Comparison of ENCODE assay signal across 8 mouse cellular contexts in genomic region chr7:141041661-141042060, GRCm38 (mm10). TPM values are rescaled to one million over a fixed set of nuclear protein-coding genes. Genes with fewer than 3 reads are reported as not detected.
A peak's percentile ranks its signal among the peaks of the same experiment; 100 is the strongest.
DNase-seq lines count a peak whose midpoint lies in the region; ATAC-seq and TF ChIP-seq lines count a peak whose summit lies in the region.

No protein-coding gene starts in this region.

- H3K9me3 ChIP-seq in hindbrain, embryonic 11.5 days (ENCODE audit: control insufficient read depth, low read length) = no peaks in the 10 kb centered on the region
- no peaks in the 10 kb centered on the region for H3K9me3 ChIP-seq in limb, embryonic 11.5 days (ENCODE audit: control insufficient read depth, low read length)
- no peaks in the 10 kb centered on the region for H3K9me3 ChIP-seq in midbrain, embryonic 12.5 days

- H3K27ac ChIP-seq in bone marrow, adult 2 months (ENCODE audit: control insufficient read depth, insufficient read depth, low read depth, low read length, poor library complexity) = peak overlapping the region; percentile 7
- H3K27ac ChIP-seq in hindbrain, embryonic 11.5 days (ENCODE audit: low read depth, low read length) = no peak overlapping the region
- H3K27ac ChIP-seq in limb, embryonic 11.5 days (replicated peaks; ENCODE audit: low read depth, low read length) = peak overlapping the region; percentile 52; the same call in 1 of the 2 replicates
- 0 out of 2 replicates have a peak overlapping the region, but pooled peaks have one; percentile 39 for H3K27ac ChIP-seq in midbrain, embryonic 12.5 days (replicated peaks)

- peak; percentile 84 for ATAC-seq in Patski
- no peak for ATAC-seq in hindbrain, embryonic 11.5 days (ENCODE audit: low FRiP score)
- no peak for ATAC-seq in limb, embryonic 11.5 days (ENCODE audit: insufficient number of reproducible peaks, low FRiP score, low TSS enrichment, low read depth)
- ATAC-seq in midbrain, embryonic 12.5 days (ENCODE audit: low FRiP score, low read depth) = peak; percentile 65; the same call in 1 of the 2 replicates
- no peak for ATAC-seq in megakaryocyte, adult 5-6 weeks (ENCODE audit: poor library complexity, severe bottlenecking)

- no peaks in the 10 kb centered on the region for H3K36me3 ChIP-seq in hindbrain, embryonic 11.5 days (ENCODE audit: control insufficient read depth, insufficient read depth, low read length)
- H3K36me3 ChIP-seq in limb, embryonic 11.5 days (ENCODE audit: control insufficient read depth, insufficient read depth, low read length) = no peaks in the 10 kb centered on the region
- no peaks in the 10 kb centered on the region for H3K36me3 ChIP-seq in midbrain, embryonic 12.5 days

- no peak overlapping the region for H3K4me2 ChIP-seq in hindbrain, embryonic 11.5 days (replicated peaks; ENCODE audit: low read depth, low read length)
- H3K4me2 ChIP-seq in limb, embryonic 11.5 days (ENCODE audit: low read depth, severe bottlenecking) = peak overlapping the region; percentile 17; the same call in 1 of the 2 replicates
- no peak overlapping the region for H3K4me2 ChIP-seq in midbrain, embryonic 12.5 days (replicated peaks)

- 22% methylated on average over 5 of the region's 5 CpGs for WGBS in bone marrow, adult 2 months
- 45% methylated on average over 5 of the region's 5 CpGs for WGBS in hindbrain, embryonic 11.5 days
- 30% methylated on average over 5 of the region's 5 CpGs for WGBS in limb, embryonic 11.5 days
- WGBS in midbrain, embryonic 12.5 days = 37% methylated on average over 5 of the region's 5 CpGs

- CTCF ChIA-PET in Patski (lab: Charles Lee) = interaction anchor here (0.8 to 1.2 kb wide), 2 partner anchors 33 to 100 kb away, joined by 4 read pairs; partner anchors contain the start of gene Pgghg

- no peak overlapping the region for H3K9ac ChIP-seq in hindbrain, embryonic 11.5 days (ENCODE audit: low read depth, low read length)
- no peak overlapping the region for H3K9ac ChIP-seq in limb, embryonic 11.5 days (ENCODE audit: low read length)
- no peak overlapping the region for H3K9ac ChIP-seq in midbrain, embryonic 12.5 days (replicated peaks)

- no peak overlapping the region for H3K4me3 ChIP-seq in bone marrow, adult 2 months (replicated peaks; ENCODE audit: control insufficient read depth, low read depth, low read length)
- H3K4me3 ChIP-seq in hindbrain, embryonic 11.5 days (ENCODE audit: low read depth, low read length) = no peak overlapping the region
- H3K4me3 ChIP-seq in limb, embryonic 11.5 days (ENCODE audit: low read depth, low read length) = no peak overlapping the region
- H3K4me3 ChIP-seq in midbrain, embryonic 12.5 days = no peak overlapping the region

- in situ Hi-C loops in Patski (cut with MboI; ENCODE audit: low pct_unique_long_range_greater_than_20kb) = no loop called here

- TF ChIP-seq CTCF in Patski (IDR thresholded peaks at IDR 0.05) = no peak
- TF ChIP-seq CTCF in bone marrow, adult 2 months (IDR thresholded peaks at IDR 0.05; ENCODE audit: control insufficient read depth, insufficient read depth, low read length) = no peak

- H3K27me3 ChIP-seq in Patski = no peaks in the 10 kb centered on the region
- H3K27me3 ChIP-seq in hindbrain, embryonic 11.5 days (ENCODE audit: control insufficient read depth, insufficient read depth, low read length) = no peaks in the 10 kb centered on the region
- H3K27me3 ChIP-seq in limb, embryonic 11.5 days (ENCODE audit: control insufficient read depth, insufficient read depth, low read length) = no peaks in the 10 kb centered on the region
- H3K27me3 ChIP-seq in midbrain, embryonic 12.5 days = no peaks in the 10 kb centered on the region

- no peak for TF ChIP-seq POLR2A in bone marrow, adult 2 months (IDR thresholded peaks at IDR 0.05; ENCODE audit: borderline replicate concordance, control insufficient read depth, low read depth, low read length)

- DNase-seq in Patski (ENCODE audit: low read depth, low spot score) = peak; percentile 66
- DNase-seq in gastrocnemius, adult 18-20 months (ENCODE audit: low spot score) = peak; percentile 70
- peak; percentile 28 for DNase-seq in hindbrain, embryonic 11.5 days (ENCODE audit: low spot score)
- peak; percentile 32 for DNase-seq in limb, embryonic 11.5 days (ENCODE audit: low spot score)
- peak; percentile 69 to 78 for DNase-seq in urinary bladder, postnatal 4 days (ENCODE audit: low spot score in 2 of 2)

- H3K4me1 ChIP-seq in bone marrow, adult 2 months (ENCODE audit: control insufficient read depth, insufficient read depth, low read length) = peaks cover 16% of the 10 kb centered on the region
- no peaks in the 10 kb centered on the region for H3K4me1 ChIP-seq in hindbrain, embryonic 11.5 days (replicated peaks; ENCODE audit: control insufficient read depth, insufficient read depth, low read length)
- peaks cover 6% of the 10 kb centered on the region for H3K4me1 ChIP-seq in limb, embryonic 11.5 days (ENCODE audit: control insufficient read depth, insufficient read depth, low read length)
- 0 out of 2 replicates have a peak, but pooled peaks cover 3% of the 10 kb centered on the region for H3K4me1 ChIP-seq in midbrain, embryonic 12.5 days

- POLR2A ChIA-PET in Patski (lab: Charles Lee) = no interaction called here

RNA-seq across cellular contexts. Expression of gene Gm17387, which starts 12.7 kb away (rescaled TPM):
- not detected for polyA plus RNA-seq in Patski (2021)
- polyA plus RNA-seq in bone marrow, adult 2 months (2011; ENCODE audit: insufficient read depth, insufficient read length, low replicate concordance, missing spikeins) = not detected in 2 replicates
- total RNA-seq in gastrocnemius, adult 18-20 months (2021) = not detected
- polyA plus RNA-seq in hindbrain, embryonic 11.5 days (2014; fragmentation: Nextera tagmentation; extraction: Ambion mirVana) = not detected in 2 replicates
- polyA plus RNA-seq in limb, embryonic 11.5 days (2014; fragmentation: Nextera tagmentation; extraction: Ambion mirVana) = not detected in 2 replicates
- polyA plus RNA-seq in midbrain, embryonic 12.5 days (2016; fragmentation: Nextera tagmentation; extraction: Ambion mirVana) = not detected in 2 replicates
- not detected in 2 replicates for total RNA-seq in megakaryocyte, adult 5-6 weeks (2015)
- total RNA-seq in megakaryocyte, adult 5-6 weeks (2017) = not detected in 2 replicates

RNA-seq across cellular contexts. Expression of gene B4galnt4, which starts 19.2 kb away (rescaled TPM):
- polyA plus RNA-seq in Patski (2021) = 2.2 TPM
- 0.36 and 2.1 TPM in 2 replicates for polyA plus RNA-seq in bone marrow, adult 2 months (2011; ENCODE audit: insufficient read depth, insufficient read length, low replicate concordance, missing spikeins)
- total RNA-seq in gastrocnemius, adult 18-20 months (2021) = not detected
- 15.1 and 18.1 TPM in 2 replicates for polyA plus RNA-seq in hindbrain, embryonic 11.5 days (2014; fragmentation: Nextera tagmentation; extraction: Ambion mirVana)
- polyA plus RNA-seq in limb, embryonic 11.5 days (2014; fragmentation: Nextera tagmentation; extraction: Ambion mirVana) = 19.1 and 20.0 TPM in 2 replicates
- polyA plus RNA-seq in midbrain, embryonic 12.5 days (2016; fragmentation: Nextera tagmentation; extraction: Ambion mirVana) = 41.9 and 45.3 TPM in 2 replicates
- 1.5 and 3.0 TPM in 2 replicates for total RNA-seq in megakaryocyte, adult 5-6 weeks (2015)
- total RNA-seq in megakaryocyte, adult 5-6 weeks (2017) = 1.7 and 2.5 TPM in 2 replicates

RNA-seq across cellular contexts. Expression of gene Ifitm6, which starts 23.9 kb away (rescaled TPM):
- polyA plus RNA-seq in Patski (2021) = 0.21 TPM
- polyA plus RNA-seq in bone marrow, adult 2 months (2011; ENCODE audit: insufficient read depth, insufficient read length, low replicate concordance, missing spikeins) = 195 and 524 TPM in 2 replicates
- total RNA-seq in gastrocnemius, adult 18-20 months (2021) = not detected
- polyA plus RNA-seq in hindbrain, embryonic 11.5 days (2014; fragmentation: Nextera tagmentation; extraction: Ambion mirVana) = 0.24 TPM in 1 of 2 replicates, not detected in the other
- not detected in 2 replicates for polyA plus RNA-seq in limb, embryonic 11.5 days (2014; fragmentation: Nextera tagmentation; extraction: Ambion mirVana)
- 0.29 TPM in 1 of 2 replicates, not detected in the other for polyA plus RNA-seq in midbrain, embryonic 12.5 days (2016; fragmentation: Nextera tagmentation; extraction: Ambion mirVana)
- total RNA-seq in megakaryocyte, adult 5-6 weeks (2015) = 1,773 and 2,031 TPM in 2 replicates
- 1,518 and 1,657 TPM in 2 replicates for total RNA-seq in megakaryocyte, adult 5-6 weeks (2017)

RNA-seq across cellular contexts. Expression of gene Ifitm3, which starts 31.1 kb away (rescaled TPM):
- 8.6 TPM for polyA plus RNA-seq in Patski (2021)
- polyA plus RNA-seq in bone marrow, adult 2 months (2011; ENCODE audit: insufficient read depth, insufficient read length, low replicate concordance, missing spikeins) = 166 and 209 TPM in 2 replicates
- 10 to 100 TPM; 32.8 to 49.0 TPM for total RNA-seq in gastrocnemius, adult 18-20 months (2021)
- 18.6 and 20.6 TPM in 2 replicates for polyA plus RNA-seq in hindbrain, embryonic 11.5 days (2014; fragmentation: Nextera tagmentation; extraction: Ambion mirVana)
- polyA plus RNA-seq in limb, embryonic 11.5 days (2014; fragmentation: Nextera tagmentation; extraction: Ambion mirVana) = 45.3 and 50.4 TPM in 2 replicates
- 16.2 and 17.9 TPM in 2 replicates for polyA plus RNA-seq in midbrain, embryonic 12.5 days (2016; fragmentation: Nextera tagmentation; extraction: Ambion mirVana)
- total RNA-seq in megakaryocyte, adult 5-6 weeks (2015) = 2,002 and 2,201 TPM in 2 replicates
- total RNA-seq in megakaryocyte, adult 5-6 weeks (2017) = 715 and 839 TPM in 2 replicates

RNA-seq across cellular contexts. Expression of gene Pkp3, which starts 36.4 kb away (rescaled TPM):
- polyA plus RNA-seq in Patski (2021) = 2.2 TPM
- 5.4 and 15.9 TPM in 2 replicates for polyA plus RNA-seq in bone marrow, adult 2 months (2011; ENCODE audit: insufficient read depth, insufficient read length, low replicate concordance, missing spikeins)
- total RNA-seq in gastrocnemius, adult 18-20 months (2021) = not detected
- polyA plus RNA-seq in hindbrain, embryonic 11.5 days (2014; fragmentation: Nextera tagmentation; extraction: Ambion mirVana) = 2.0 and 2.6 TPM in 2 replicates
- 3.3 and 3.9 TPM in 2 replicates for polyA plus RNA-seq in limb, embryonic 11.5 days (2014; fragmentation: Nextera tagmentation; extraction: Ambion mirVana)
- 1.6 and 1.8 TPM in 2 replicates for polyA plus RNA-seq in midbrain, embryonic 12.5 days (2016; fragmentation: Nextera tagmentation; extraction: Ambion mirVana)
- total RNA-seq in megakaryocyte, adult 5-6 weeks (2015) = 6.7 and 9.7 TPM in 2 replicates
- 3.8 and 6.1 TPM in 2 replicates for total RNA-seq in megakaryocyte, adult 5-6 weeks (2017)

Comparison
In these comparisons a context has a peak if more than half of its experiments do, and no peak if none do; other contexts are left out.
1. ATAC-seq: peak in Patski (single experiment) and midbrain, embryonic 12.5 days (single experiment); none in hindbrain, embryonic 11.5 days (single experiment), limb, embryonic 11.5 days (single experiment) and megakaryocyte, adult 5-6 weeks (single experiment).
2. RNA of gene Ifitm6, which starts 23.9 kb away (polyA plus RNA-seq): 195 to 524 TPM in bone marrow, adult 2 months; 0.29 TPM in midbrain, embryonic 12.5 days, 0.21 TPM in Patski (single experiment), 0.24 TPM in hindbrain, embryonic 11.5 days and not detected in limb, embryonic 11.5 days; every median in the first group is over 100 times any median in the second.
3. Peak in every context shown above with its lines, with median percentiles within 50 percentile points of each other: DNase-seq.